36 mouse cellular contexts compared by ENCODE assay signal in the genomic region with DNA sequence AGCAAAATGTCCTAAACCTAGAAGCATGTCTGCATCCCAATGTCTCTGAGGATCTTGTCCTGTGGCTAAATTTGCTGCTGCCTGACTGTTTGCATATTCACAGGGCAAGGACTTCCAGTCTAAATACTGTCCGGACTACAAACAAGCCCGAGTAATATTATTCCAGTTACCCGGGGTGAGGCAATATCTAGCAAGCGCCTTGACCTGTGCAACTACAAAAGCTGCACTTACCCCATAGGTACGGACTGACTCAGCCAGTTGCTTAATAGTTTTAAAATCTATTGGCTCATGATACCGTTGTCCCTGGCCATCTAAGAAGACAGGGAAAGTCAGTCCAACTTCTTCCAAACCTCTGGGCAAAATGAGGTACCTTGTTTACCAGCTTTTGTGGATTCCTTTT. TPM values are rescaled to one million over a fixed set of nuclear protein-coding genes. Genes with fewer than 3 reads are reported as not detected.
"Had no signal": no experiment of that assay in that cellular context is flagged by ENCODE, and none has a peak within 500 bp of the region (broad histone marks: within the 10 kb centered on the region; RNA-seq: fewer than 3 reads in every experiment).

No protein-coding gene starts in this region.

RNA-seq across cellular contexts. Expression of a gene that starts 13.2 kb away (rescaled TPM):
- total RNA-seq: left cerebral cortex, postnatal 10 days; left cerebral cortex, postnatal 14 days; left cerebral cortex, postnatal 4 days; megakaryocyte progenitor cell, adult 5-6 weeks; megakaryocyte, adult 5-6 weeks; megakaryocyte-erythroid progenitor cell, adult 5-6 weeks; midbrain, postnatal 0 days; monocyte, adult 5-6 weeks had no signal
- polyA plus RNA-seq: limb, embryonic 10.5 days; limb, embryonic 11.5 days; limb, embryonic 12.5 days; limb, embryonic 13.5 days; limb, embryonic 14.5 days; liver, embryonic 11.5 days; liver, embryonic 12.5 days; liver, embryonic 13.5 days; liver, embryonic 14.5 days; liver, embryonic 15.5 days; liver, embryonic 16.5 days; liver, postnatal 0 days; lung, adult 2 months; lung, embryonic 14.5 days; lung, embryonic 15.5 days; lung, embryonic 16.5 days; lung, postnatal 0 days; macrophage; midbrain, embryonic 10.5 days; midbrain, embryonic 11.5 days; midbrain, embryonic 12.5 days; midbrain, embryonic 13.5 days; midbrain, embryonic 14.5 days; midbrain, embryonic 15.5 days; midbrain, embryonic 16.5 days; midbrain, postnatal 0 days; myocyte; neural tube, embryonic 11.5 days; neural tube, embryonic 12.5 days had no signal

RNA-seq across cellular contexts. Expression of a gene that starts 30.2 kb away (rescaled TPM):
- total RNA-seq: megakaryocyte progenitor cell, adult 5-6 weeks; megakaryocyte, adult 5-6 weeks; megakaryocyte-erythroid progenitor cell, adult 5-6 weeks; monocyte, adult 5-6 weeks had no signal
- polyA plus RNA-seq: macrophage had no signal
